Mouse (Mus musculus) MN1 (cell line): Measurements from ENCODE around the gene Togaram1.
A peak's percentile ranks its signal among the peaks of the same experiment; 100 is the strongest.

Experiments used
- DNase-seq: peaks from one replicate; pipeline ENCODE4 v3.0.0-alpha.2; 2016; ENCODE audit warnings: low spot score

Gene Togaram1

DNA sequence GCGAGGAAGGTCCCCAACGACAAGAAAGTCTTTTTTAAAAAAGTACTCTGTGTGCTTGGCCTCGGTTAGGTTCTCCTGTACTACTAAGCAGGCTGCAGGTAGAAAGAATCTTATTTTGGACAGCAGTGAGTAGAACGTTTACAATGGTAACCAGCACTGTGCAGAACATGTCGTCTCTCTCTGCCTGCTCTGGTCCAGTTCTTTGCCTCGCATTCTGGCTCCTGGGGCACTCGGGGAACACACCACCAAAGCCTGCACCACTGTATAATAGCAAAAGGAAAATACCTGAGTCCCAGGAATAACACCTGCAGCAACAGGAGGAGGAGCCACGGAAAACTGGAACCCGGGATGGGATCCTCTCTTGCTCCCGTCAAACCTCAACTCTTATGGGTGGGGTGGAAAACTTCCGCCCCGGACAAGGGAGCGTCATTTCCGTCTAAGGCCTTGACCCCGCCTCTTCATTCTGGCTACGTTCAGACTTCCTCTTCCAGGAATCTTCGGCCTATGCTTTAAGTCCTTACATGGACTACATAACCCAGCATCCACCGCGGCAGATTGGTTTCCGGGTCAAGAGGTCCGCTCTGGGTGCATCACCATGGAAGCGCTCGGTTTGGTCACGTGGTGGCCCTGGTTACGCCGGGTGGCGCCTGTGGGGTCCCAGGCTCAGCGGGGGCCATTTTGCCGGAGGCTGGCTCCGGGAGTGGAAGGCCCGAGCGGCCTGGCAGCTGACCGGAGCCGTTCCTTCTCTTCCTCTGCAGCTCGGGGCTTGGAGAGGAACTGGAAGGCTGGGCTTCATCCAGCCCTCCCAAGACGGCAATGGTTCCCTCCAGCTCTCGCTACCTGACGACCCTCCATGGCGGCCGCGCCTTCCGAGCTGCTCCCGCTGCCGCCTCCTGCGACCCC is at the start of gene Togaram1, which contains the start of gene Klhl28:
Gene Togaram1 (plus strand): TSS at position 681 of the 903 bp plus-strand sequence.
Gene Klhl28 (minus strand): TSS at position 411 of the 903 bp plus-strand sequence.
- peak; percentile 99 for DNase-seq

GRCm38 (mm10) chr12:64916735-64917134 is 48.9 kb upstream of the Togaram1 start:
- DNase-seq: no peak

DNA sequence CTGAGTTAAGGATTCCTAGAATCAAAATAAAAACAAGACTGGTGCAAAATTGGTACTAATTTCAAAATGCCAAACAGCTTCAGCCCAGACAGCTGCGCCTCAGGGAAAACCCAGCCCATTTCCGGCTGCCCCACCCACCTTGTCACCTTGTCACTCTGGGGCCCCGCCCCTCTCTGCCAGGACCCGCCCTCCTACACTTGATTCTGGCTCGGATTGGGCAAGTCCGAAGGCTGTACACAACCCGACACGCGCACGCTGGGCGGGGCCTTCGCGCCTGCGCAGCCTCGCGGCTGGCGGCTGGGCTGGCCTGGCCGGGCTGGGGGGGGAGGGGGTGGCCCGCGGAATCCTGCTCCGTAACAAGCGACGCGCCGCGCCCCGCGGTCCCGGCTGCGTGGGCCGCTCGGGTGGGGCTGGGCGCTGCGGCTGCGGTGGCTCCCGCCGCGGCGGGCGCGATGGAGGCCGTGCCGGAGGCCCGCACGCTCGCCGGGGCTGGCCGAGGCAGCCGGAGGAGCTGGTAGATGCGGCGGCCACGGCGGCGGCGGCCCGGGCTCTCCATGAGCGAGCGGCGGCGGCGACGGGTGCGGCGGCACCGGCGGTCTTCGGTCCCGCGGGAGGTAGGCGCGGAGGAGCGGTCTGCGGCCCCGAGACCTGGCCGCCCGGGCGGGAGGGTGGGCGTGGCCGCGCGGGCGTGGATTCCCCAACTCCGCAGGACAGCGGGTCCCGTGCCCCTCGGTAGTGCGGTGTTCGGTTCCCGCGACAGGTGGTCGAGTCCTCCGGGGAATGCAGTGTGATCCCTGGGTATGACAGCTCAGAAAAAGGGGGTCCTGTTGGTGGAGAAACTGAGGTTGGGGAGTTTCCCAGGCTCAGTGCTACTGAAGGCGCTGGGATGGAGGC is 47.8 kb upstream of the Togaram1 start, which contains the start of gene Gm527:
Gene Gm527 (plus strand): TSS at position 329 of the 894 bp plus-strand sequence.
- DNase-seq: peak; percentile 97

DNA sequence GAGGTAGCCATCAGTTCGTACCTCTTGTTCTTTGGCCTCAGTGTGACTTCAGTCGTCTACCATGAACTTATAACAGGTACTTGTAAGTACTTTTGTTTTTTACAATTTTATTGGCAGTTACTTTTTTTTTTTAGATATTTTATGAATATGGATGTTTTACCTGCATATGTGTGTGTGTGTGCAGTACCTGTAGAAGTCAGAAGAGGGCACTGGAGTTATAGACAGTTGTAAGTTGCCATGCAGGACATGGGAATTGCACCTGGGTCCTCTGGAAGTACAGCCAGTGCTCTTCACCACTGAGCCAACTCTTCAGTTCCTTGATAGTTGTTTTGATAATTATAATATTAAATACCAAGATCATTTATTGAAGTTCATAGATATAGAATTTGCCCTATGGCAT is 28.1 kb upstream of the Togaram1 start:
- DNase-seq: peak; percentile 15

GRCm38 (mm10) chr12:64964560-64964959 is 1.0 kb upstream of the Togaram1 start:
- DNase-seq: peak; percentile 22

- peak; percentile 71 for DNase-seq
These were observed 562 bp downstream of the Togaram1 start for GRCm38 (mm10) chr12:64966101-64966631.

DNA sequence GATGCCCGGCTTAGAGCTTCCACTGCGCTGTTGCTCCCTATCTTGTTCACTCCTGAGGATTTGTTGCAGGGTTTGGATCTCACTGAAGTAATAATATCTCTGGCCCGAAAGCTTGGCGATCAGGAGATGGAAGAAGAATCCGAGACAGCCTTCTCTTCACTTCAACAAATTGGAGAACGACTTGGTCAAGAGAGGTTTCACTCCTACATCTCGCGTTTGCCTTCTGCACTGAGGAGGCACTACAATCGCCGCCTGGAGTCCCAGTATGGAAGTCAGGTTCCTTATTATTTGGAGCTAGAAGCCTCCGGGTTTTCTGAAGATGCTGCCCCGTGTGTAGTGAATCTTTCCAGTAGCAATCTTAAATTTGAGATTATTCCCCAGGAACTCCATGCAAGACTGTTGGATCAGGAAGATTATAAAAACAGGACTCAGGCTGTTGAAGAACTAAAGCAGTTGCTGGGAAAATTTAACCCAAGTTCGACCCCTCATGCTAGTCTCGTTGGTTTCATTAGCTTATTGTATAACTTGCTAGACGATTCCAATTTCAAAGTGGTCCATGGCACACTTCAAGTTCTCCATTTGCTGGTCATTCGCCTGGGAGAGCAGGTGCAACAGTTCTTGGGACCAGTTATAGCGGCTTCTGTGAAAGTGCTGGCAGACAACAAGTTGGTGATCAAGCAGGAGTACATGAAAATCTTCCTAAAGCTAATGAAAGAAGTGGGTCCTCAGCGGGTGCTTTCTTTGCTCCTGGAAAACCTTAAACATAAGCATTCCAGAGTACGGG is 1.2 kb downstream of the Togaram1 start:
- DNase-seq: peak; percentile 57

GRCm38 (mm10) chr12:64967470-64967869 is 1.9 kb downstream of the Togaram1 start:
- DNase-seq: peak; percentile 30

- no peak for DNase-seq
These were observed 2.5 kb downstream of the Togaram1 start for GRCm38 (mm10) chr12:64968067-64968466.

GRCm38 (mm10) chr12:64971399-64971798 is 5.8 kb downstream of the Togaram1 start:
- no peak for DNase-seq

DNA sequence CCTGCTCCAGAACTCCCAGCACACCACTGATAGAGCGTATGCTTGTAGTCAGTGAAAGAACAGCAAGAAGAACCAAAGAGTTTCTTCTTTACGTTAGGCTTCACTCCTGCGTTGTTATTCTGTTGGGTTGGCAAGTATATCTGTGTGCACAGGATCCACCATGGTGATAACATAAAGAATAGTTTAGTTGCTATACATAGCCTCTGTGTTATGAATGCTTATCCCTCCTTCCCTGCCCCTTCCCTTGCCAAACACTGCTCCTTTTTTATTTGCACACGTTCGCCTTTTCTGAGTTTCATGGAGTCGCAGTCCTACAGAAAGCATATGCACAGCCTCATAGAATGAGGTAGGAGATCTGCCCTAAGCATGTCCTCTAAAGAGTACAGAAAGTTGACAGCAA is 6.5 kb downstream of the Togaram1 start:
- DNase-seq: no peak

GRCm38 (mm10) chr12:64975558-64975957 is 10.0 kb downstream of the Togaram1 start:
- no peak for DNase-seq

DNA sequence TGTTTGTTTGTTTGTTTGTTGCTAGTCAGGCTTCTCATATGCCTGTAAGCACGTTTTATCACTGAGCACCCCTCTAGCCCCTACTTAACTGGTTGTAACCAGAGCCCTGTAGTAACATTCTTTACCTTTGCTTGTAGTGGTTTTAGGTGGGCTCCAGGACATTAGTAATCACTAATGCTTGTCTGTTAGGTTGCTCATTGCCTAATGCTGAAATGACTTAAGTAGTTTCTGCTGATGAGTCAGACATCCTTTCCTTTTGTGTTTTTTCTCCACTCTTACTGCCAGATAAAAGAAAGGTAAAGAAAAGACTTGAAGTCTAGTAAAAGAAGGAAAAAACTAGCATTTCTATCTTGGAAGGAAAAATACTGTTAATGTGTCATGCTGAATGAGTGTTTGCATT is 10.6 kb downstream of the Togaram1 start:
- DNase-seq: no peak

- DNase-seq: no peak
These were observed 11.9 kb downstream of the Togaram1 start for GRCm38 (mm10) chr12:64977518-64977917.

DNA sequence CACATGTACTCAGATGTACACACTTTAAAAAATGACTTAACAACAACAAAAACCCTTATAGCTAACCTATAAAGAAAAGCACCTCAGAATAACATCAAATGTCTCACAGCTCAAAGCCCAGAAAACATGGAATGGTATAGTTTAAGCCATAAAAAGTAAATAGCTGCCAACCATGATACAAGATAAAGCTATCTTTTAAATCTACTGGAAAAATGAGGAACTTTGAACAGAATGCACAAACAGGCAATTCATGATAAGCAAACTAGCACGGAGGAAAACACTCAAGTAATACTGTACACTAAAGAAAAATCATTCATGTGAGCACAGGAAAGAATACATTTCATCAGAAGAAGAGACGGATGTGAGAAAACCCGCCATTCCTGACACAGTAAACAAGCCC is 42.1 kb downstream of the Togaram1 start:
- DNase-seq: no peak

DNA sequence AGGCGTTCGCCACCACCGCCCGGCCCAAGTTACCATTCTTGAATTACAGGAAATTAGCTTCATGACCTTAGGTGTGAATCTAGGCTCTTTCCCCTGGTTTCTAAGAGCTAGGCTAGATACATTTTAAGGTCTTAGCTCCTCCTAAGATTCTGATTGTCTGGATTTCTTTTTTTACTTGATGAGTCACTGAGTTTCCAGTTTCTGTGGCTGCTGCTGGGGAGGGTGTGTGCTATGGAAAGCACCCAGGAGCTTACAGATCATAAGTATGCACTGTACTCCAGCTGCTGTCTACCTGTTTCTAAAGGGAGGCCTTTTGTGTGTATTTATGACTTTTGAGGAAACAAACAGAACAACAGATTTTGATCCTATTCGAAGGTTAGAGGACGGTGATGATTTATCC is 57.2 kb downstream of the Togaram1 start:
- DNase-seq: peak; percentile 24

GRCm38 (mm10) chr12:65035839-65036189 is 70.2 kb downstream of the Togaram1 start:
- no peak for DNase-seq

GRCm38 (mm10) chr12:65036190-65036870 is 70.7 kb downstream of the Togaram1 start, which contains the start of gene Prpf39:
TSS of gene Prpf39 (plus strand) at chr12:65036333.
- peak; percentile 95 for DNase-seq

GRCm38 (mm10) chr12:65036892-65037545 is 71.4 kb downstream of the Togaram1 start:
- DNase-seq: peak; percentile 45

- peak; percentile 72 for DNase-seq
These were observed 71.9 kb downstream of the Togaram1 start for GRCm38 (mm10) chr12:65037546-65037937.
